Mouse (Mus musculus): ENCODE data around the gene Cphx3. TPM values are rescaled to one million over a fixed set of nuclear protein-coding genes. Genes with fewer than 3 reads are reported as not detected.

The Cphx3 gene
- polyA plus RNA-seq, 1 experiment from 2014 or later = not detected

Other genes with a start within 250 kb of the Cphx3 start
- gene Anxa11, start 240.1 kb upstream of the Cphx3 start, polyA plus RNA-seq (2015; fragmentation: Nextera tagmentation; extraction: Ambion mirVana) = 1.9 TPM in 2 replicates
- gene Plac9a, start 179.2 kb upstream of the Cphx3 start, polyA plus RNA-seq (2015; fragmentation: Nextera tagmentation; extraction: Ambion mirVana) = not detected in 2 replicates
- gene Tmem254a, start 154.6 kb upstream of the Cphx3 start, polyA plus RNA-seq (2015; fragmentation: Nextera tagmentation; extraction: Ambion mirVana) = 2.6 and 2.9 TPM in 2 replicates
- gene Cphx1, start 144.0 kb upstream of the Cphx3 start, polyA plus RNA-seq (2015; fragmentation: Nextera tagmentation; extraction: Ambion mirVana) = not detected in 2 replicates
- 6.3 and 7.7 TPM in 2 replicates for gene Duxbl1, start 103.7 kb upstream of the Cphx3 start, polyA plus RNA-seq (2015; fragmentation: Nextera tagmentation; extraction: Ambion mirVana)
- gene Gm9780, start 39.6 kb upstream of the Cphx3 start, polyA plus RNA-seq (2015; fragmentation: Nextera tagmentation; extraction: Ambion mirVana) = 3.0 and 3.4 TPM in 2 replicates
- 17.6 and 21.9 TPM in 2 replicates for gene Tmem254c, start 14.9 kb upstream of the Cphx3 start, polyA plus RNA-seq (2015; fragmentation: Nextera tagmentation; extraction: Ambion mirVana)
- not detected in 2 replicates for gene Cphx2, start 781 bp upstream of the Cphx3 start, polyA plus RNA-seq (2015; fragmentation: Nextera tagmentation; extraction: Ambion mirVana)
- gene Duxbl2, start 36.1 kb downstream of the Cphx3 start, polyA plus RNA-seq (2015; fragmentation: Nextera tagmentation; extraction: Ambion mirVana) = not detected in 2 replicates
- 5.8 and 6.3 TPM in 2 replicates for gene Plac9b, start 100.2 kb downstream of the Cphx3 start, polyA plus RNA-seq (2015; fragmentation: Nextera tagmentation; extraction: Ambion mirVana)
- 18.7 and 19.3 TPM in 2 replicates for gene Tmem254b, start 124.7 kb downstream of the Cphx3 start, polyA plus RNA-seq (2015; fragmentation: Nextera tagmentation; extraction: Ambion mirVana)
- 5.9 and 8.1 TPM in 2 replicates for gene Duxbl3, start 175.7 kb downstream of the Cphx3 start, polyA plus RNA-seq (2015; fragmentation: Nextera tagmentation; extraction: Ambion mirVana)